8 mouse cellular contexts compared by ENCODE assay signal in the genomic region with DNA sequence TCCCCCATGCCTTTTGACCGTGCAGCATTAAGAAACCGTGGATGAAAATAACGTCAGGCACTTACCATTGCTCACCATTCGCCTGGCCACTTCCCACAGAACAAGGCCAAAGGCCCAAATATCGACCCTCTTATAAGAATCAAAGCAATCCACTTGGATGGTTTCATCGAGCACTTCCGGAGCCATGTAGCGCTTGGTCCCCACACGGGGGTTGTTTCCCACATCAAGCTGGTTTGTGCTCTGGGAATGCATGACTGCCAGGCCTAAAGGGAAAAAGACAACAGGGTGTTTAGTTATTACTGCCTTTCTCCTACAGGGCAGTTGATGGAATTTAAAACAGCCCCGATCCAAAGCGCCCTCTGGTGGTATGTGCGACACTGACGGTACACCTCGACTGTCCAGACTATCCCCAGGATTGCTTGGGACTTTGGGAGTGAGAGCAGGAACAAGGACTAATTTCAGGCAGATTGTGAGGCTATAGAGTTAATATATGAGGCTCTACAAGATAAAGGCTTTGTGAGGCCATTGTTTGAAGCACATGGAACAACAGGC. TPM values are rescaled to one million over a fixed set of nuclear protein-coding genes. Genes with fewer than 3 reads are reported as not detected.
A peak's percentile ranks its signal among the peaks of the same experiment; 100 is the strongest.
DNase-seq lines count a peak whose midpoint lies in the region; ATAC-seq lines count a peak whose summit lies in the region.

No protein-coding gene starts in this region.

- peak; percentile 65; the same call in 1 of the 2 replicates for ATAC-seq in granulocyte monocyte progenitor cell, adult 5-6 weeks (replicated peaks; ENCODE audit: poor library complexity, severe bottlenecking)
- ATAC-seq in megakaryocyte-erythroid progenitor cell, adult 5-6 weeks (replicated peaks; ENCODE audit: low FRiP score, low TSS enrichment, poor library complexity, severe bottlenecking), result 0 out of 2 replicates have a peak, but pooled peaks have one; percentile 26

- DNase-seq in adrenal gland, adult (ENCODE audit: inconsistent age in 2 of 2, low spot score in 1 of 2), result peak; percentile 46 to 86
- DNase-seq in adrenal gland, postnatal 4 days (ENCODE audit: low spot score in 2 of 2), result no peak
- peak; percentile 71 to 82 for DNase-seq in left cerebral cortex, adult 18-20 months (ENCODE audit: low spot score in 2 of 2)
- DNase-seq in left cerebral cortex, adult 11 months (ENCODE audit: low spot score), result no peak
- peak; percentile 74 for DNase-seq in adrenal gland, postnatal 14 days
- no peak for DNase-seq in natural killer cell, adult 2 months (ENCODE audit: low spot score in 2 of 2)

RNA-seq across cellular contexts. Expression of a gene that starts 11.0 kb away (rescaled TPM):
- total RNA-seq in adrenal gland, postnatal 4 days (2021), result not detected
- total RNA-seq in left cerebral cortex, adult 18-20 months (2021), result not detected
- not detected in 2 replicates for total RNA-seq in adrenal gland, postnatal 14 days (2021)
- total RNA-seq in granulocyte monocyte progenitor cell, adult 5-6 weeks (2014; fragmentation: Nextera tagmentation), result not detected in 2 replicates
- not detected in 2 replicates for total RNA-seq in granulocyte monocyte progenitor cell, adult 5-6 weeks (2017)
- not detected in 2 replicates for total RNA-seq in megakaryocyte-erythroid progenitor cell, adult 5-6 weeks (2014; fragmentation: Nextera tagmentation)
- total RNA-seq in megakaryocyte-erythroid progenitor cell, adult 5-6 weeks (2017), result not detected in 2 replicates

Comparison
In these comparisons a context has a peak if more than half of its experiments do, and no peak if none do; other contexts are left out.
1. DNase-seq: peak in adrenal gland, adult (2 of 2), left cerebral cortex, adult 18-20 months (2 of 2) and adrenal gland, postnatal 14 days (single experiment); none in adrenal gland, postnatal 4 days (0 of 2), left cerebral cortex, adult 11 months (single experiment) and natural killer cell, adult 2 months (0 of 2).